Mouse (Mus musculus): ENCODE data around the gene Bicdl1. TPM values are rescaled to one million over a fixed set of nuclear protein-coding genes. Genes with fewer than 3 reads are reported as not detected.
"Not testable (repeated sequence)": the region's sequence is repeated elsewhere in the genome, so short reads cannot be mapped to it uniquely, and the experiment has no call there.

Bicdl1 gene
- polyA plus RNA-seq, 1 experiment from 2014 or later: 25.5 TPM

DNA sequence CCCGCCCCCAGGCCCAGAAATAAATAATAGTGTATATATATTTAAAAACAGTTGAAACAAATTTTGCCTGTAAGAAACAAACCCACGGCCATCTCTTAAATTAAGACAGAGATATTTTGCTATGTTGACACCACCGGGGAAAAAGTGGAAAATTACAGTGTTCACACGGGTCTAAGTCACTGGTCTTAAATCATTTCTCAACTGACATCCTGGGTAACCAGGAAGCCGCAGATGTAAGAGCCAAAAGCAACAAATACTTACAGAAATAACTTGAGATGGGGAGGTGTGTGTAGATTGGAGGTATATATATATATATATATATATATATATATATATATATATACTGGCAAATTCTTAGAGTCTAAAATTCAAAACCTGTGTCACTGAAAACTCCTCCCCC lies 21.5 kb upstream of the Bicdl1 start:
- Histone ChIP-seq H3K9me3 (no peaks in the 10 kb centered on the region), H3K36me3 (no peaks in the 10 kb centered on the region), H3K27ac (replicated peaks) (no peak overlapping the region), H3K4me3 (no peak overlapping the region), H3K4me2 (replicated peaks) (no peak overlapping the region), H3K27me3 (no peaks in the 10 kb centered on the region), H3K9ac (replicated peaks) (no peak overlapping the region), H3K4me1 (no peaks in the 10 kb centered on the region)
- WGBS: 88% methylated on average over 5 of the region's 5 CpGs
- ATAC-seq (replicated peaks): no peak

DNA sequence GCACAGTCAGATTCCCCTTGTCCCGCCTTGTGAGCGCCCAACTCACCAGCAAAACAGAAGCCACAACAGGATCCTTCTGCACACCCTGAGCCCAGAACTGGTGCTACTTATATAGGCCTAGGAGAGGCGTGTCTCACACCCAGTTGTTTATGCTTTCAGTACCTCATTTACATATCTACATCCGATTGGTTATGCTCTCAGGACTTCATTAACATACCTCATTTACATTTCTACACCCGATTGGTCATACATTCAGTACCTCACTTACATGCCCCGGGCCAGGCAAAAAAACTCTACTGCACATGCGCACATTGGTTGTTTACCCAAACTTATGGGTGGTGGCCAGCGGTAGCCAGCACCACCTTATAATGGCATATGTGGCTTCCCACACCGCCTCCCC lies 20.5 kb upstream of the Bicdl1 start:
- H3K27me3 ChIP-seq; H3K36me3 ChIP-seq; H3K9me3 ChIP-seq; H3K9ac ChIP-seq (replicated peaks); H3K4me1 ChIP-seq; ATAC-seq (replicated peaks); H3K4me3 ChIP-seq; H3K4me2 ChIP-seq (replicated peaks); H3K27ac ChIP-seq (replicated peaks): not testable (repeated sequence)
- WGBS: 83% methylated on average over 9 of the region's 9 CpGs

DNA sequence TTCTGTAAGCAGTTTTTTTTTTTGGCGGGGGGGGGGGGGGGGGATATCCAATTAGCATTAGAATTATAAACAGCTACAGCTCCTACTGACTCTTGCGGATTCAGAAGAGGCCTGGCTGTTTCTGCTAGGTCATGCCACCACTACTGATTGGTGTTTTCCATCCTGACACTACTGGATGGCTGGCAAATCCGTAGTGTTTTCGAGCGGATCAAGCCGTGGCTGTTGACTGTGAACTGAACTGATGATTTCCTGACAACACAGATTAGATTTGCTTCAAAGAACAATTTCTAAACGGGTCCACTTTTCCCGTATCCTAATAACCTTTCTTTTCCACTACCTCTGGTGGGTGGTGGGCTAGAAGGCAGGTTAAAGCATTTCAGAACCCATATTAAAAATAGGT lies 16.9 kb upstream of the Bicdl1 start:
- ATAC-seq (replicated peaks): no peak
- Histone ChIP-seq H3K36me3 (no peaks in the 10 kb centered on the region), H3K9me3 (no peaks in the 10 kb centered on the region), H3K9ac (replicated peaks) (no peak overlapping the region), H3K4me1 (0 out of 2 replicates have a peak, but pooled peaks cover 6% of the 10 kb centered on the region), H3K4me2 (replicated peaks) (no peak overlapping the region), H3K4me3 (no peak overlapping the region), H3K27ac (replicated peaks) (no peak overlapping the region), H3K27me3 (no peaks in the 10 kb centered on the region)
- WGBS: 37% methylated on average over 8 of the region's 8 CpGs

DNA sequence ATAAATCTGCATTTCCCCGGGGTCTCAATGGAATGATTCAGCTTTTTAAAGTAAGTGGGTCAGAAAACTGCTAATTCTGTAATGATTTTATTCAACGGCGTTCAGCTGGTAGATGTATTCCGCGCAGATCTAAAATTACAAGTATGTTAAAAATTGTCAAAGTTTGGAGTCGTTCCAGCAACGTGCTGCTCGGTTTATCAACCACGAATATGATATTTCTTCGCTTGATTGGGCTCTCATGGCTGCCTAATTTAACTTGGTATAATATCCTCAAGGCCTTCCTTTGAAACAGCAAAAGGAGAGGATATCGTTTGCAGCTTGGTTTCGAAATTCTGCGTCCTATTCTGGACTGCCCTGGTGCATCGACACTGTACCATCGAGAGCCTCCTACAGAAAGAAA lies 13.9 kb upstream of the Bicdl1 start:
- Histone ChIP-seq H3K9me3 (no peaks in the 10 kb centered on the region), H3K4me2 (replicated peaks) (no peak overlapping the region), H3K4me1 (0 out of 2 replicates have a peak, but pooled peaks cover 6% of the 10 kb centered on the region), H3K9ac (replicated peaks) (no peak overlapping the region), H3K4me3 (no peak overlapping the region), H3K36me3 (no peaks in the 10 kb centered on the region), H3K27ac (replicated peaks) (no peak overlapping the region), H3K27me3 (no peaks in the 10 kb centered on the region)
- 73% methylated on average over 15 of the region's 15 CpGs for WGBS
- ATAC-seq (replicated peaks): no peak

DNA sequence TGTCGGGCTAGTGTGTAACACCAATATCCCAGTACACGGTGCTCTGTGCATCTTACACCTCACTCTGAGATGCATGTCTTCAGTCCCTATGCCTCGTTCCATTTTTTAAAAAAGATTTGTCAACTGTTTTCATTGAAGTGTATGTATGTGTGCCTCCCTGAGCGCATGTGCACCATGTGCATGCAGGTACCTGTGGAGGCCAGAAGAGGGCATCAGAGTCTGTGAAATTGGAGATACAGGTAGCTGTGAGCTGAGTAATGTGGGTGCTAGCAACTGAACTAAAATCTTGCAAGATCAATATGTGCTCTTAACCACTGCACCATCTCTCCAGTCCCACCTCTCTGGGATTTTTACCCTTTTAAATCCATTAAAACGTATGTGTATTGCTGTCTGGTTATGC lies 6.6 kb upstream of the Bicdl1 start:
- H3K9ac ChIP-seq (replicated peaks): no peak overlapping the region
- no peaks in the 10 kb centered on the region for H3K9me3 ChIP-seq
- peaks cover 7% of the 10 kb centered on the region; the same call in 1 of the 2 replicates for H3K27me3 ChIP-seq
- no peak overlapping the region for H3K27ac ChIP-seq (replicated peaks)
- peaks cover 3% of the 10 kb centered on the region; the same call in 1 of the 2 replicates for H3K4me1 ChIP-seq
- 94% methylated on average over 5 of the region's 5 CpGs for WGBS
- no peak for ATAC-seq (replicated peaks)
- H3K4me3 ChIP-seq: no peak overlapping the region
- no peaks in the 10 kb centered on the region for H3K36me3 ChIP-seq
- no peak overlapping the region for H3K4me2 ChIP-seq (replicated peaks)

DNA sequence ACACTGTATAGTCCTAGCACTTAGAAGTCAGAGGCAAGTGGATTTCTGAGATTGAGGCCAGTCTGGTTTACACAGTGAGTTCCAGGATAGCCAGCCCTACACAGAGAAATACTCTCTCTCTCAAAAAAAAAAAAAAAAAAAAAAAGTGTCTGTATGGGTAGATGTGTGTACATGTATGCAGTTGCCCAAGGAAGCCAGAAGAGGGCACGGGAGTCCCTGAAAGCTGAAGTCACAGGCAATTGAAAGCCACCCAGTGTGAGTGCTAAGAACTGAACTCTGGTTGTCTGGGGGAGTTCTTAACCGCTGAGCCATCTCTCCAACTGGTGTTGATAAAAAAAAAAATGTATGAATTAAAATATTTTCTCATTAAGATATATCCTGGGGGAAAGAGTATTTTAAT lies 3.1 kb upstream of the Bicdl1 start:
- no peaks in the 10 kb centered on the region for H3K36me3 ChIP-seq
- WGBS: 83% methylated on average over 2 of the region's 2 CpGs
- no peak for ATAC-seq (replicated peaks)

DNA sequence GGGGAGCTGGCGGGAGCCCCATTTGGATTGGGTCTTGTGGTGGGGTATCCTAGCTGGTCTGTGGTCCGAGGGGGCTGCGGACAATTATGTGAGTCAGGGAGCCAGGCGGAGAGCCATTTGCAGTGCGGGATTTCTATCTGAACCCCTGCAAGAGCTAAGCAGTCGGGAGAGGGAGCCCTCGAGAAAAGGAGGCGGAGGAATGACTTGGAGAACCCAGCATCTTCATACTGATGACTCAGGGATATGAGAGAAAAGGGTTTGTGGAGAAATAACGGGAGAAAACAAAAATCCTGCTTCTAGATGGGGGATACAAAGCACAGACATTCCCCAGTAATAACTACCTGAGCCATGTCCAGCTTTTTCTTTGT lies 1.4 kb upstream of the Bicdl1 start:
- ATAC-seq (replicated peaks): peak; percentile 80
- WGBS: under 1% methylated on average over 9 of the region's 9 CpGs
- peaks cover 27% of the 10 kb centered on the region for H3K4me1 ChIP-seq

More for the DNA sequence above, 3.1 kb upstream of the Bicdl1 start:
- no peak overlapping the region for H3K4me3 ChIP-seq
- no peak overlapping the region for H3K27ac ChIP-seq (replicated peaks)
- H3K4me1 ChIP-seq: peaks cover 17% of the 10 kb centered on the region
- no peak overlapping the region for H3K9ac ChIP-seq (replicated peaks)
- no peaks in the 10 kb centered on the region for H3K9me3 ChIP-seq
- H3K27me3 ChIP-seq: peaks cover 7% of the 10 kb centered on the region; the same call in 1 of the 2 replicates
- no peak overlapping the region for H3K4me2 ChIP-seq (replicated peaks)

DNA sequence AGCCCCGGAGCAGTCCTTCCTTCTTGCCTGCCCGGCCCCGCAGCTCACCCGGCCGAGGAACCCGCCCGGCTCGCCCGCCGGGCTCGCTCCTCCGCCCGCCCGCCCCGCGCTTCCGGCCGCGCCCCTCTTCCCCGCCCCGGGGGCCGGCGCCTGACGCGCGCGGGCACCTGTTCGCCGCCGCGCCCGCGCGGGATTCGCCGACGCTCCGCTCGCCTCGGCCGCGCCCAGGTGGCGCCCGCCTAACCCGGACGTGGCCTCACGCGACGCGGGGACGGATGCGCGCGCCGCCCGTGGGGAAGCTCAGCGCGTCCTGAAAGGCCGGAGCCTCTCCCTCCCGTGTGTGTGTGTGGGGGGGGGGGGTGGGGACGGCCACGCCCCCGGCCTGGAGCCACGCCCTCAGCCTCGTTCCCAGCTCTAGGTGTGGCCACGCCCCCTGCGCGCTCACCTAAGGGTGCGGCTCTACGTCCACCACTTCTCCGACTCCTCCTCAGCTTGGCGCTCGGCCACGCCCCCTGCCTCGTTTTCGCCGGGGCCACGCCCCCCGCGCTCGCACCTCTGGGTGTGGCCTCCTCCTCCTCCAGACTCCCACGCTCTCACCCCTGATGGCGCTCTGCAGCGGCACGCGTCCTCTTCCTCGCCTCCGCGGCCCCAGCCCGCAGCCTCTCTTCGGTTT lies 891 bp upstream of the Bicdl1 start:
- Histone ChIP-seq H3K27me3 (peaks cover 7% of the 10 kb centered on the region; the same call in 1 of the 2 replicates), H3K4me3 (peak overlapping the region; percentile 90), H3K27ac (replicated peaks) (peak overlapping the region; percentile 96), H3K36me3 (no peaks in the 10 kb centered on the region), H3K4me1 (peaks cover 27% of the 10 kb centered on the region), H3K9ac (replicated peaks) (peak overlapping the region; percentile 81), H3K9me3 (no peaks in the 10 kb centered on the region), H3K4me2 (replicated peaks) (peak overlapping the region; percentile 92)
- under 1% methylated on average over 66 of the region's 91 CpGs for WGBS
- peak; percentile 87 for ATAC-seq (replicated peaks)

More for the DNA sequence above, 1.4 kb upstream of the Bicdl1 start:
- Histone ChIP-seq H3K9me3 (no peaks in the 10 kb centered on the region), H3K27ac (replicated peaks) (peak overlapping the region; percentile 96), H3K4me2 (replicated peaks) (peak overlapping the region; percentile 92), H3K36me3 (no peaks in the 10 kb centered on the region), H3K9ac (replicated peaks) (peak overlapping the region; percentile 81; the same call in 1 of the 2 replicates), H3K4me3 (peak overlapping the region; percentile 90), H3K27me3 (peaks cover 7% of the 10 kb centered on the region; the same call in 1 of the 2 replicates)

DNA sequence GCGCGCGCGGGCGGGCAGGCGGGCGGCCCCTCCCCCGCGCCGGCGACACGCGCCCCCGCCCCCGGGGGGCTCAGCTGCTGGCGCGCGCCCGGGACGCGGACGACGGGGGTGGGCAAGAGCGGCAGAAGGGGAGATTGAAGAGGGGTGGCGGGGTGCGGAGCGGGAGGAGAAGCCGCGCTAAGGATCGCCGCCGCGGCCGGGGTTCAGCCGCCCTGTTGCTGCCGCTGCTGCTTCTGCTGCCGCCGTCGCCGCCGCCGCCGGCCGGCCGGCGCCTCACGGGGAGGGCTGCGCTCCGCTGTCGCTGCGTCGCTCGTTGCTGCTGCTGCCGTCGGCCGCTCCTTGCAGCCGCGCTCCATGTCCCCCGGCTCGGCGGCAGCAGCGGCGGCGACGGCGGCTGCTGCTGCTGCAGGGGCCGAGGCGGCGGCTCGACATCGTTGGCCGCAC lies 333 bp upstream of the Bicdl1 start:
- Histone ChIP-seq H3K4me3 (peak overlapping the region; percentile 90), H3K9ac (replicated peaks) (peak overlapping the region; percentile 81), H3K4me1 (peaks cover 27% of the 10 kb centered on the region), H3K4me2 (replicated peaks) (peak overlapping the region; percentile 92), H3K36me3 (no peaks in the 10 kb centered on the region), H3K27me3 (peaks cover 7% of the 10 kb centered on the region; the same call in 1 of the 2 replicates), H3K9me3 (no peaks in the 10 kb centered on the region), H3K27ac (replicated peaks) (peak overlapping the region; percentile 96)
- ATAC-seq (replicated peaks): no peak; the same call in 1 of the 2 replicates
- WGBS: under 1% methylated on average over 42 of the region's 72 CpGs

DNA sequence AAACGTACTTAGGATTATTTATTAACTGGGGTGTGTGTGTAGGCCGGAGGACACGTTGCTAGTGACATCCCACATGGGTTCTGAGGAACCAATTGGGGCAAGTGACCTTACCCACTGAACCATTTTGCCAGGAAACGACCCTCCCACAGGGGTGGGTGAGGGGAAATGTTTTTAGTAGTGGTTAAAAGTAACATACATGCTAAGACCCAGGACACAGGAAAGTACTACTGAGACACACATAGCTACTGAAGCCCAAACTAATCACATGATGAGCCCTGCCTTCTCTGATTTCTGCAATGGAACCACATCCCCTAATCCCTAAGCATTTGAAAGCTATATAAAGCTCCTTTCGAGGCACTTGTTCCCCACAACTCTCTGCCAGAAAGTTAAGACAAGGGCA lies 1.1 kb downstream of the Bicdl1 start:
- Histone ChIP-seq H3K4me3 (peak overlapping the region; percentile 90), H3K36me3 (no peaks in the 10 kb centered on the region), H3K4me1 (peaks cover 29% of the 10 kb centered on the region), H3K4me2 (replicated peaks) (peak overlapping the region; percentile 92), H3K9ac (replicated peaks) (peak overlapping the region; percentile 81), H3K27ac (replicated peaks) (no peak overlapping the region; the same call in 1 of the 2 replicates), H3K9me3 (no peaks in the 10 kb centered on the region), H3K27me3 (peaks cover 7% of the 10 kb centered on the region; the same call in 1 of the 2 replicates)
- 63% methylated on average over 5 of the region's 5 CpGs for WGBS
- ATAC-seq (replicated peaks): no peak

DNA sequence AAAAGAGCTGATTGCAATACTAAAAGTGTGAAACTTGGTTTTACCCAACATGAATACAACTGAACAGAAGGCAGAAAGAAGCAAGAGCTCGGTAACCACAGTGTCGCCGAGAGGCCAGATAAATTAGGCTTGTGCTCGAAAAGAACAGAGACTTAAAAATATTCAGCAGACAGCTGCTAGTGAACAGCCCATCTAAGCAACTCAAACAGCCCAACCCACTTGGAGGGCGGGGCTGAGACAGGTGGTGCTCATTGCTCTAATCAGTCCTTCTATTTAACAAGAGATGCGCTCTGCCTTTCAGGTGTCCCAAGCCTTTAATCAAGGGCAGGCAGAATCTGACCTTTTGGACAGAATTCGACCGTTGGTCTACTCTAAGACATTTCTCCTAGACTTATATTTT lies 4.8 kb downstream of the Bicdl1 start:
- no peak overlapping the region for H3K4me3 ChIP-seq
- ATAC-seq (replicated peaks): no peak
- 77% methylated on average over 8 of the region's 8 CpGs for WGBS
- no peak overlapping the region for H3K27ac ChIP-seq (replicated peaks)
- no peak overlapping the region for H3K4me2 ChIP-seq (replicated peaks)
- no peak overlapping the region for H3K9ac ChIP-seq (replicated peaks)
- H3K36me3 ChIP-seq: no peaks in the 10 kb centered on the region
- peaks cover 24% of the 10 kb centered on the region for H3K4me1 ChIP-seq
- no peaks in the 10 kb centered on the region for H3K9me3 ChIP-seq
- no peaks in the 10 kb centered on the region for H3K27me3 ChIP-seq

DNA sequence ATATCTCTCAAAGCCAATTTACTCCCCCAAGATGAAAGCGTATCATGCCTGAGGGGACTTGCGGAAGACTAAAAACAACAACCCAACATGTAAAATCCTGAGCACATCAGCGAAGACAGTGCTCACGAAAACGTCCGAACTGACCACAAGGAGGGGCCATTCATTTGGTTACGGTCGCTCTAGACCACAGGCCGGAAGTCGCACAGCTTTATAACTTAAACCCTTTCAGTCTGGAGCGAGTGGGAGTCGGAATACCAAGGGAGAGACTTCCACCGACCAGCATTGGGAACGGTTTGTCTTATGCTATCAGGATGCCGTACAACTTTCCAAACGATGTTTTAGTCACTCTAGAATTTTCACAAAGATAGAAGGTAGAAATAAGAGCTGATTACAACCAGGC lies 5.4 kb downstream of the Bicdl1 start:
- no peak for ATAC-seq (replicated peaks)

DNA sequence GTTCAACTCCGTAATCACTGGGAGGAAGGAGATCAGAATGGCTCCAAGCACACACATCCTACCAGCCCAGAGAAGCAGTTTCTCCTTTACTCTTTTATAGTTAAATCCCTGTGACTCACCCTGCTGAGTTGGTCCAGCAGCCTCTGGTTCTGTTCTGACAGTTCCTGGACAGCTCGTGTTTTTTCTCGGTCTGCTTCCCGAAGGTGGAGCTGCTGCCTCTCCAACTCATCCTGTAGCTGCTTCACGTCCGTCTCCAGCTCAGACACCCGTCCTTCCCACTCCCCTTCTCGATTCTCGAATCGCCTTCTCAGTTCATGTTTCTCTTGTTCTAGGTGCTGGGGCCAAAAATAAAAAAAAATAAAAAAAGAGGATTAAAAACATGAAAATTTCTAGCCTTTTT lies 7.0 kb downstream of the Bicdl1 start:
- ATAC-seq (replicated peaks): no peak
- no peak overlapping the region for H3K4me2 ChIP-seq (replicated peaks)
- H3K36me3 ChIP-seq: no peaks in the 10 kb centered on the region
- H3K9ac ChIP-seq (replicated peaks): no peak overlapping the region
- no peaks in the 10 kb centered on the region for H3K9me3 ChIP-seq
- H3K4me1 ChIP-seq: peaks cover 11% of the 10 kb centered on the region
- WGBS: 91% methylated on average over 10 of the region's 10 CpGs
- H3K4me3 ChIP-seq: no peak overlapping the region
- no peak overlapping the region for H3K27ac ChIP-seq (replicated peaks)
- H3K27me3 ChIP-seq: no peaks in the 10 kb centered on the region

More for the DNA sequence above, 5.4 kb downstream of the Bicdl1 start:
- H3K4me3 ChIP-seq: no peak overlapping the region
- no peaks in the 10 kb centered on the region for H3K9me3 ChIP-seq
- H3K36me3 ChIP-seq: no peaks in the 10 kb centered on the region
- no peak overlapping the region for H3K4me2 ChIP-seq (replicated peaks)
- H3K9ac ChIP-seq (replicated peaks): no peak overlapping the region
- no peak overlapping the region for H3K27ac ChIP-seq (replicated peaks)
- 85% methylated on average over 16 of the region's 16 CpGs for WGBS
- H3K4me1 ChIP-seq: peaks cover 24% of the 10 kb centered on the region
- no peaks in the 10 kb centered on the region for H3K27me3 ChIP-seq

All from forebrain, embryonic 15.5 days (tissue).